Mouse (Mus musculus) liver, postnatal 0 days (tissue): ENCODE results near the gene Zbtb20. TPM values are rescaled to one million over a fixed set of nuclear protein-coding genes. Genes with fewer than 3 reads are reported as not detected.

Source experiments
- ATAC-seq: fragments of 200-750 bp; cut with Nextera tagmentation; 2 replicates; pipeline ENCODE4 v1.8.0; 2017; ENCODE audit warnings: mild to moderate bottlenecking, moderate library complexity
- DNase-seq: peaks from one replicate; pipeline ENCODE4 v3.0.0-alpha.2; 2016
- H3K27ac ChIP-seq: fragments of 300-500 bp; sonication (generic); 2 replicates; pipeline ENCODE4 v1.5.1; 2014; ENCODE audit warnings: antibody characterized with exemption, moderate library complexity, mild to moderate bottlenecking, low read depth
- H3K27me3 ChIP-seq: fragments of 300-500 bp; sonication (generic); 2 replicates; pipeline ENCODE4 v1.6.1; 2014; ENCODE audit warnings: low read length, control low read depth, mixed read lengths; ENCODE audit not compliant: insufficient read depth
- H3K36me3 ChIP-seq: fragments of 300-500 bp; sonication (generic); replicated peaks from 2 replicates; pipeline ENCODE4 v1.6.1; 2014; ENCODE audit warnings: mild to moderate bottlenecking, control low read depth, low read length, moderate library complexity, mixed read lengths; ENCODE audit not compliant: insufficient read depth
- H3K4me1 ChIP-seq: fragments of 300-500 bp; sonication (generic); 2 replicates; pipeline ENCODE4 v1.6.1; 2014; ENCODE audit warnings: antibody characterized with exemption, mild to moderate bottlenecking, control low read depth; ENCODE audit not compliant: insufficient read depth
- H3K4me2 ChIP-seq: fragments of 300-500 bp; sonication (generic); 2 replicates; pipeline ENCODE4 v1.6.1; 2014; ENCODE audit warnings: low read depth, mild to moderate bottlenecking, low read length, moderate library complexity, mixed read lengths
- H3K4me3 ChIP-seq: fragments of 300-500 bp; sonication (generic); 2 replicates; pipeline ENCODE4 v1.5.1; 2014; ENCODE audit warnings: low read depth, low read length
- H3K9ac ChIP-seq: fragments of 300-500 bp; sonication (generic); replicated peaks from 2 replicates; pipeline ENCODE4 v1.6.1; 2014; ENCODE audit warnings: mild to moderate bottlenecking, moderate library complexity
- H3K9me3 ChIP-seq: fragments of 300-500 bp; sonication (generic); 2 replicates; pipeline ENCODE4 v1.6.1; 2016; ENCODE audit warnings: mild to moderate bottlenecking, control low read depth, low read length, mixed read lengths
- CTCF ChIP-seq: sonication (generic); IDR thresholded peaks from 2 replicates; pipeline ENCODE4 v1.5.1; 2016; ENCODE audit warnings: antibody characterized with exemption, low read depth
- EP300 ChIP-seq: IDR thresholded peaks from 2 replicates; pipeline ENCODE4 v1.6.1; 2016; ENCODE audit warnings: antibody characterized with exemption, low read depth, mild to moderate bottlenecking
- WGBS: fragments of 180-500 bp; shearing (Covaris S2); extraction: QIAGEN DNeasy Blood & Tissue Kit; methylation state at CpG from one replicate; pipeline ENCODE4 v1.1.7; 2014; ENCODE audit not compliant: insufficient replicate concordance; 5-methylcytosine and 5-hydroxymethylcytosine counted together
- polyA plus RNA-seq: library from polyadenylated mRNA; unstranded; fragments of >200 nt; fragmentation: Nextera tagmentation; extraction: Ambion mirVana; gene quantifications from 2 replicates; pipeline ENCODE4 v1.2.1, GENCODE M21; 2015

Zbtb20 gene
- polyA plus RNA-seq = 7.9 and 9.2 TPM in 2 replicates

- Histone ChIP-seq H3K27ac (peak within 1 kb of the TSS; percentile 99), H3K9ac (peak within 1 kb of the TSS; percentile 91), H3K4me2 (peak within 1 kb of the TSS; percentile 80), H3K4me1 (0 out of 2 replicates have a peak, but pooled peaks cover 6% of the 10 kb centered on the region), H3K4me3 (peak within 1 kb of the TSS; percentile 72), H3K27me3 (no peaks in the 10 kb centered on the region), H3K36me3 (no peaks in the 10 kb centered on the region), H3K9me3 (no peaks in the 10 kb centered on the region)
- DNase-seq (no peak), ATAC-seq (no peak)
- 0% methylated on average over 4 of the region's 8 CpGs for WGBS
- TF ChIP-seq EP300 (no peak), CTCF (no peak)
Measured at GRCm38 (mm10) chr16:42875852-42875980, at the start of gene Zbtb20. Gene Zbtb20 (plus strand): TSS chr16:42875881.

GRCm38 (mm10) chr16:42835940-42836339 is 39.7 kb upstream of the Zbtb20 start:
- H3K9me3 ChIP-seq = no peaks in the 10 kb centered on the region
- H3K9ac ChIP-seq = no peak overlapping the region
- ATAC-seq (peak; percentile 55; the same call in 1 of the 2 replicates), DNase-seq (no peak)
- no peak overlapping the region for H3K4me2 ChIP-seq
- no peaks in the 10 kb centered on the region for H3K36me3 ChIP-seq
- TF ChIP-seq EP300 (no peak), CTCF (peak; percentile 12; the same call in 1 of the 2 replicates)
- H3K4me1 ChIP-seq = no peaks in the 10 kb centered on the region
- no peak overlapping the region for H3K27ac ChIP-seq
- H3K27me3 ChIP-seq = no peaks in the 10 kb centered on the region
- 53% methylated on average over 5 of the region's 5 CpGs for WGBS
- H3K4me3 ChIP-seq = no peak overlapping the region

GRCm38 (mm10) chr16:42836404-42837120 is 39.1 kb upstream of the Zbtb20 start:
- Histone ChIP-seq H3K36me3 (no peaks in the 10 kb centered on the region), H3K27me3 (no peaks in the 10 kb centered on the region), H3K4me3 (no peak overlapping the region), H3K4me1 (no peaks in the 10 kb centered on the region), H3K4me2 (no peak overlapping the region), H3K9me3 (no peaks in the 10 kb centered on the region), H3K27ac (no peak overlapping the region; the same call in 1 of the 2 replicates), H3K9ac (no peak overlapping the region)
- TF ChIP-seq CTCF (no peak), EP300 (peak; percentile 95)
- peak; percentile 93 for ATAC-seq
- 50% methylated on average over 2 of the region's 2 CpGs for WGBS
- DNase-seq = no peak

- TF ChIP-seq EP300 (no peak), CTCF (no peak)
- H3K36me3 ChIP-seq = no peaks in the 10 kb centered on the region
- no peaks in the 10 kb centered on the region for H3K4me1 ChIP-seq
- H3K27ac ChIP-seq = no peak overlapping the region
- H3K9ac ChIP-seq = no peak overlapping the region
- H3K4me3 ChIP-seq = no peak overlapping the region
- no peaks in the 10 kb centered on the region for H3K9me3 ChIP-seq
- H3K4me2 ChIP-seq = no peak overlapping the region
- no peak for DNase-seq
- no peak for ATAC-seq
- H3K27me3 ChIP-seq = no peaks in the 10 kb centered on the region
- 78% methylated on average over 4 of the region's 4 CpGs for WGBS
Measured at GRCm38 (mm10) chr16:42838226-42838625, 37.5 kb upstream of the Zbtb20 start.

- no peak overlapping the region for H3K4me3 ChIP-seq
- no peak overlapping the region for H3K9ac ChIP-seq
- DNase-seq (no peak), ATAC-seq (no peak)
- 60% methylated on average over 3 of the region's 3 CpGs for WGBS
- no peaks in the 10 kb centered on the region for H3K36me3 ChIP-seq
- no peaks in the 10 kb centered on the region for H3K9me3 ChIP-seq
- H3K27ac ChIP-seq = no peak overlapping the region
- no peaks in the 10 kb centered on the region for H3K27me3 ChIP-seq
- no peak for TF ChIP-seq EP300
- TF ChIP-seq CTCF = no peak
- H3K4me1 ChIP-seq = no peaks in the 10 kb centered on the region
- H3K4me2 ChIP-seq = no peak overlapping the region
Measured at GRCm38 (mm10) chr16:42857564-42858183, 18.0 kb upstream of the Zbtb20 start.

GRCm38 (mm10) chr16:42859251-42859650 is 16.4 kb upstream of the Zbtb20 start:
- TF ChIP-seq CTCF (no peak), EP300 (no peak)
- H3K9me3 ChIP-seq = no peaks in the 10 kb centered on the region
- H3K27ac ChIP-seq = no peak overlapping the region
- no peak overlapping the region for H3K4me2 ChIP-seq
- no peaks in the 10 kb centered on the region for H3K4me1 ChIP-seq
- no peaks in the 10 kb centered on the region for H3K27me3 ChIP-seq
- H3K36me3 ChIP-seq = no peaks in the 10 kb centered on the region
- DNase-seq = no peak
- H3K4me3 ChIP-seq = no peak overlapping the region
- 53% methylated on average over 4 of the region's 4 CpGs for WGBS
- no peak for ATAC-seq
- no peak overlapping the region for H3K9ac ChIP-seq
